Mouse (Mus musculus): ENCODE measurements at regions not wholly inside any gene's neighbourhood (a gene's known extent, or its start where the extent isn't known, plus 50 kb on each side); places are given as distances from the start of the nearest gene placed in this dataset.

DNA sequence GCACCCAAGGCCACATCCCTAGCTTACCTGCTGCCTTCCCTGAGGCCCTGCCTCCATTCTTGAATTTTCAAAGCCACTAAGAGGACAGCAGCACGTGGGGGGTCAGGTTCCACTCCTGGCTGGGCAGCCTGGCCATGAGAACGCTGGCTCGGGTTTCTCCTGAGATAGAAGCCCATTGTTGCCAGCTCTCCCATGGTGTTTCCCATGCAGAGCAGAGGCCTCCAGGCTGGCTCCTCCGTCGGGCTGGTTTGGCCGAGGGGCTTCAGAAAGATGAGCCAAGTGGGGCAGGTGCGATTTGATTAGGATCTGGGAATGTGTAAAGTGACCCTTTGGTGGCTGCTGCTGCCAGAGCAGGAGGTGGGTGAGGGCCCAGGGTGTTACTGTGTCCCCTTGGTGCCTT is 87.8 kb upstream of the Otos start:
- no peak for TF ChIP-seq CTCF (IDR thresholded peaks at IDR 0.05; ENCODE audit: low read depth, low read length)
- no peak for TF ChIP-seq POLR2A (IDR thresholded peaks at IDR 0.05; ENCODE audit: insufficient read depth, low read length)
- TF ChIP-seq EP300 (IDR thresholded peaks at IDR 0.05; ENCODE audit: insufficient read depth, low read depth, low read length): no peak
